Mouse (Mus musculus) adrenal gland, adult (tissue): ENCODE measurements around the gene Hsd17b1.
"Not testable (repeated sequence)": the region's sequence is repeated elsewhere in the genome, so short reads cannot be mapped to it uniquely, and the experiment has no call there.

Experiments
- DNase-seq, 2 experiments: peaks; one replicate each; pipeline ENCODE4 v3.0.0; 2022 to 2023; ENCODE audit warnings: low spot score in 1 of 2; ENCODE audit not compliant: inconsistent age in 2 of 2

Gene Hsd17b1

DNA sequence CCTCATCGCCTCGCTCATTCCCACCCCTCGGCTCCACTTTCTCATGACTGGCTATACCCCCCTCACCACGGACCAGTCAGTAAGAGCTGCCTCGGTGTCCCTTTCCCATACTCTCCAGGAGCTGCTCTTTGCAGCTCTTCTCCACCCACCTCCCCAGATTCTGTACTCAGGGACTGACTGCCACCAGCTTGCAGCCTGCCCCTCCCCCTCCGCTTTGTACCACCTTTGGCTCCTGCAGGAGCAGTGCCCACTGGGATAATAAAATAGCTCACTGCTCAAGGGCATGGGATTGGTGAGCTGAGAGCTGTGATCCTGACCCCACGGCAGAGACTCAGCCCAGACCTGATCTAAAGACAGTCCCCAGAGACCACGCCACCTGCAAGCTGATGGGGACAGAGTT lies 46.3 kb downstream of the Hsd17b1 start:
- not testable (repeated sequence) for DNase-seq

DNA sequence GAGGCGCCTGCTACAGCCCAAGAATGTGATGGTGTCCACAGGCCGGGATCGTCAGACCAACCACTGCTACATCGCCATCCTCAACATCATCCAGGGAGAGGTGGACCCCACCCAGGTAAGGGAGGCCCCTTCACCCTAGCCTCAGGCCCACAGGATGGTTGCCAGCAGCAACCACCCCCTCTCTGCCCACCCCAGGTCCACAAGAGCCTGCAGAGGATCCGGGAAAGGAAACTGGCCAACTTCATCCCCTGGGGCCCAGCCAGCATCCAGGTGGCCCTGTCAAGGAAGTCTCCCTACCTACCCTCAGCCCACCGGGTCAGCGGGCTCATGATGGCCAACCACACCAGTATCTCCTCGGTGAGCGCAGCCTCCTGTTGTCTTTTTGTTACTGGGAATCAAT lies 46.8 kb downstream of the Hsd17b1 start:
- DNase-seq: peak in 1 of 2 experiments; percentile 21

DNA sequence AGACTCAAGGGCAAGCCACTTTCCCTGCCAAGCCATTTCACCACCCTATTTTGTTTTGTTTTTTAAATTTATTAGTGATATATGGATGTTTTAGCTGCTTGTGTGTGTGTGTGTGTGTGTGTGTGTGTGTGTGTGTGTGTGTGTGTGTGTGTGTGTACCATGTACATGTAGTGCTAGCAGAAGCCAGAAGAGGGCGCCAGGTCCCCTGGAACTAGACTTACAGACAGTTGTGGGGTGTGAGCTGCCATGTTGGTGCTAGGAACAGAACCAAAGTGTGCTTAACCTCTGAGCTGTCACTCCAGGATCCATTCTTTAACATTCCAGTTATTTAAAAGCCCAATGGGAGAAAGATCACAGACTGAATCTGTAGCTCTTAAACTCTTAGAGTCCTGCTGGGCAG lies 48.9 kb downstream of the Hsd17b1 start:
- DNase-seq: peak in 1 of 2 experiments; percentile 43

DNA sequence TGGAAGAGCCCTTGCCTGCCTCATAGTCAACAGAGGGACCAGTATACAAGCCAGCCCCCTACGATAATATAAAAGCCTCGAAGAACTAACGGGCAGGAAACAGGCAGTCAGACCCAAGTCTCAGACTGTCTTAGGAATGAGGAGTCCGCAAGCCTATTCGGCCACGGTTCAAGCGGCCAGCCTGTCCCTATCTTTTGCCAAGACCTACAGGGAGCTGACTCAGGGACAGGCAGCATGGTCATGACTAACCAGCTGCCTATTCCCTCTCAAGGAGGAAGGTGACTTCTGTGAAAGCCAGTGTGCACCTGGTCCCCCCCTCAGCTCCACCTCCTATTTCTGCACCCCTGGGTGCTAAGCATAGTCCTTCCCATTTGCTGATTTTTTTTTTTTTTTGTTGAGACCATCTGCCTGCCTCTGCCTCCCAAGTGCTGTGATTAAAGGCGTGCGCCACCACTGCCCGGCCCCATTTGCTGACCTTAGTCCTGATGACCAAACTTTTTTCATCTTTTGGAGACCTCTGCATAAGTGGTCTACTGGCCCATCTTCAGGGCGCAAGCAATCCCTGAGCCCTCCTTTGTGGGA lies 50.9 kb downstream of the Hsd17b1 start:
- peak; percentile 37 to 70 for DNase-seq
